14 mouse cellular contexts compared by ENCODE assay signal in the genomic region with DNA sequence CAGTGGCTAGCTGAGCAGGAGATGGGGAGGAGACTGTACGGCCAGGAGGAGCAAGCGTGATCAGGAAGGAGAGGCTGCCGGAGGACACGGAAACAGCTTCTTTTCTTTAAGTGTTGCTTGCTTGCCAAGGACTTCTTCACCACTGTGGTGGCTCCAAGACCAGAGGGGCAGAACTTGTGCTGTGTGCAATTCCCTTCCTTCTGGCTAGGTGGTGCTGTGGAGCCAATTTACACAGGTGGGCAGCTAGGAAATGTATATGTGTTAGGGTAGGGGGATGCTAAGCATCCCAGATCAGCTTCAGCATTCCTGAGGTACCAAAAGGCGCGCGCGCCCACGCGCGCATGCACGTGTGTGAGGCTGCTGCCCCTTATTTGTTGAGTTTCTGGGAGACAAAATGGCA.
DNase-seq lines count a peak whose midpoint lies in the region; ATAC-seq and TF ChIP-seq lines count a peak whose summit lies in the region.
"Had no signal": no experiment of that assay in that cellular context is flagged by ENCODE, and none has a peak within 500 bp of the region (broad histone marks: within the 10 kb centered on the region; RNA-seq: fewer than 3 reads in every experiment).

No protein-coding gene starts in this region.

- DNase-seq in kidney, adult 2 months, result no peak
- DNase-seq in thymus, adult 2 months, result no peak
- no peak for DNase-seq in thymus, postnatal 0 days (ENCODE audit: low spot score)
- DNase-seq in R1 (ENCODE audit: low read depth, low spot score), result peak; percentile 60
- no peak for DNase-seq in stomach, postnatal 0 days (ENCODE audit: low spot score)
- DNase-seq in embryo, embryonic 11 days, result no peak
- DNase-seq in adrenal gland, postnatal 25 days, result no peak
- DNase-seq: cerebellum, adult 18-20 months; kidney, postnatal 10 days had no signal

- TF ChIP-seq POLR2A in kidney, adult 2 months (IDR thresholded peaks at IDR 0.05; ENCODE audit: low read depth, low read length), result no peak
- TF ChIP-seq POLR2A in thymus, adult 2 months (IDR thresholded peaks at IDR 0.05; ENCODE audit: control insufficient read depth, extremely low read depth, insufficient read depth, low read length, poor library complexity), result no peak

- no peaks in the 10 kb centered on the region for H3K27me3 ChIP-seq in kidney, adult 2 months (replicated peaks; ENCODE audit: control insufficient read depth, insufficient read depth, low read length)
- H3K27me3 ChIP-seq in kidney, embryonic 16.5 days (ENCODE audit: insufficient read depth, low read length), result no peaks in the 10 kb centered on the region
- H3K27me3 ChIP-seq in thymus, adult 2 months (ENCODE audit: control insufficient read depth, insufficient read depth, low read length), result no peaks in the 10 kb centered on the region
- no peaks in the 10 kb centered on the region for H3K27me3 ChIP-seq in stomach, postnatal 0 days (ENCODE audit: control insufficient read depth, insufficient read depth, low read length)
- H3K27me3 ChIP-seq: forebrain, embryonic 13.5 days; hindbrain, embryonic 15.5 days; midbrain, embryonic 12.5 days; neural tube, embryonic 12.5 days had no signal

- no peak for TF ChIP-seq EP300 in stomach, postnatal 0 days (optimal IDR thresholded peaks at IDR 0.05)

- WGBS in kidney, adult 2 months, result 94% methylated on average over 12 of the region's 12 CpGs
- 96% methylated on average over 12 of the region's 12 CpGs for WGBS in kidney, embryonic 16.5 days
- WGBS in thymus, adult 2 months, result 97% methylated on average over 12 of the region's 12 CpGs
- WGBS in stomach, postnatal 0 days, result 94% methylated on average over 12 of the region's 12 CpGs

- H3K4me1 ChIP-seq in kidney, adult 2 months (ENCODE audit: control insufficient read depth, insufficient read depth, low read length), result no peaks in the 10 kb centered on the region
- H3K4me1 ChIP-seq in kidney, embryonic 16.5 days (ENCODE audit: insufficient read depth, low read length), result no peaks in the 10 kb centered on the region
- 0 out of 2 replicates have a peak, but pooled peaks cover 2% of the 10 kb centered on the region for H3K4me1 ChIP-seq in thymus, adult 2 months (replicated peaks; ENCODE audit: control insufficient read depth, insufficient read depth, low read length)
- H3K4me1 ChIP-seq in stomach, postnatal 0 days (replicated peaks; ENCODE audit: control insufficient read depth, insufficient read depth), result peaks cover 2% of the 10 kb centered on the region; the same call in 1 of the 2 replicates

- no peaks in the 10 kb centered on the region for H3K36me3 ChIP-seq in kidney, adult 2 months (ENCODE audit: control insufficient read depth, insufficient read depth, low read length)
- H3K36me3 ChIP-seq in kidney, embryonic 16.5 days (ENCODE audit: insufficient read depth, low read length), result no peaks in the 10 kb centered on the region
- H3K36me3 ChIP-seq in thymus, adult 2 months (ENCODE audit: control insufficient read depth, insufficient read depth, low read length), result no peaks in the 10 kb centered on the region
- H3K36me3 ChIP-seq in stomach, postnatal 0 days (ENCODE audit: control insufficient read depth, insufficient read depth, low read length), result no peaks in the 10 kb centered on the region
- H3K36me3 ChIP-seq: hindbrain, embryonic 15.5 days; midbrain, embryonic 12.5 days; neural tube, embryonic 12.5 days had no signal

- no peaks in the 10 kb centered on the region for H3K9me3 ChIP-seq in kidney, embryonic 16.5 days (ENCODE audit: low read length)
- H3K9me3 ChIP-seq in stomach, postnatal 0 days (ENCODE audit: control insufficient read depth, low read length), result no peaks in the 10 kb centered on the region
- H3K9me3 ChIP-seq: forebrain, embryonic 13.5 days; hindbrain, embryonic 15.5 days; midbrain, embryonic 12.5 days; neural tube, embryonic 12.5 days had no signal

- no peak for ATAC-seq in kidney, embryonic 16.5 days (ENCODE audit: low FRiP score, low TSS enrichment)
- ATAC-seq in stomach, postnatal 0 days (ENCODE audit: low FRiP score, low TSS enrichment), result no peak
- ATAC-seq: forebrain, embryonic 13.5 days had no signal

- 0 out of 2 replicates have a peak, but pooled peaks have one; percentile 25 for TF ChIP-seq CTCF in kidney, adult 2 months (conservative IDR thresholded peaks at IDR 0.05; ENCODE audit: insufficient read depth, insufficient read length, low read depth, low read length)
- peak; percentile 31; the same call in 1 of the 2 replicates for TF ChIP-seq CTCF in thymus, adult 2 months (IDR thresholded peaks at IDR 0.05; ENCODE audit: borderline replicate concordance, control insufficient read depth, extremely low read depth, insufficient read depth, low read length, poor library complexity)
- peak; percentile 53 for TF ChIP-seq CTCF in stomach, postnatal 0 days (IDR thresholded peaks at IDR 0.05; ENCODE audit: low read depth)

- H3K9ac ChIP-seq in kidney, embryonic 16.5 days (replicated peaks; ENCODE audit: low read length), result no peak overlapping the region
- H3K9ac ChIP-seq in stomach, postnatal 0 days (ENCODE audit: low read length), result no peak overlapping the region
- H3K9ac ChIP-seq: forebrain, embryonic 13.5 days; hindbrain, embryonic 15.5 days; midbrain, embryonic 12.5 days; neural tube, embryonic 12.5 days had no signal

- no peak overlapping the region for H3K4me2 ChIP-seq in kidney, embryonic 16.5 days (replicated peaks; ENCODE audit: low read depth, low read length)
- H3K4me2 ChIP-seq in stomach, postnatal 0 days (replicated peaks; ENCODE audit: low read depth), result no peak overlapping the region
- H3K4me2 ChIP-seq: forebrain, embryonic 13.5 days; hindbrain, embryonic 15.5 days; midbrain, embryonic 12.5 days; neural tube, embryonic 12.5 days had no signal

- H3K27ac ChIP-seq in kidney, adult 2 months (ENCODE audit: insufficient read depth, low read depth, low read length), result no peak overlapping the region
- H3K27ac ChIP-seq in kidney, embryonic 16.5 days (ENCODE audit: low read length), result no peak overlapping the region
- H3K27ac ChIP-seq in thymus, adult 2 months (ENCODE audit: control insufficient read depth, insufficient read depth, low read length), result no peak overlapping the region
- H3K27ac ChIP-seq in stomach, postnatal 0 days (replicated peaks), result no peak overlapping the region
- H3K27ac ChIP-seq: forebrain, embryonic 13.5 days; hindbrain, embryonic 15.5 days; midbrain, embryonic 12.5 days; neural tube, embryonic 12.5 days had no signal

- no peak overlapping the region for H3K4me3 ChIP-seq in kidney, adult 2 months (ENCODE audit: insufficient read depth, low read depth, low read length)
- H3K4me3 ChIP-seq in kidney, embryonic 16.5 days (ENCODE audit: low read length), result no peak overlapping the region
- no peak overlapping the region for H3K4me3 ChIP-seq in thymus, adult 2 months (ENCODE audit: control insufficient read depth, insufficient read depth, low read length)
- no peak overlapping the region for H3K4me3 ChIP-seq in stomach, postnatal 0 days (ENCODE audit: low read depth, low read length)
- H3K4me3 ChIP-seq: forebrain, embryonic 13.5 days; hindbrain, embryonic 15.5 days; midbrain, embryonic 12.5 days; neural tube, embryonic 12.5 days had no signal
